Mouse (Mus musculus) adrenal gland, postnatal 4 days (tissue): Measurements from ENCODE around the gene Triml1. TPM values are rescaled to one million over a fixed set of nuclear protein-coding genes. Genes with fewer than 3 reads are reported as not detected.

Experiments used
- DNase-seq, 2 experiments: peaks; one replicate each; pipeline ENCODE4 v3.0.0; 2021 to 2022; ENCODE audit warnings: low spot score in 2 of 2, mixed read lengths in 2 of 2
- long read RNA-seq, 2 experiments: library from polyadenylated mRNA; stranded (forward); transcript quantifications; one replicate each; pipeline ENCODE4 v2.0.0; 2021
- total RNA-seq, 2 experiments: library from RNA; stranded (reverse); gene quantifications; 2 replicates each; pipeline ENCODE4 v1.2.3; 2021

The Triml1 gene
- total RNA-seq = not detected
- long read RNA-seq, experiment 1, partial matches to known transcripts = 1 of 1 reads
- long read RNA-seq, experiment 1, other reads (novel, unspliced or antisense) = 0 of 1 reads
- long read RNA-seq, experiment 2, partial matches to known transcripts = 0 of 1 reads
- long read RNA-seq, experiment 2, other reads (novel, unspliced or antisense) = 1 of 1 reads

DNA sequence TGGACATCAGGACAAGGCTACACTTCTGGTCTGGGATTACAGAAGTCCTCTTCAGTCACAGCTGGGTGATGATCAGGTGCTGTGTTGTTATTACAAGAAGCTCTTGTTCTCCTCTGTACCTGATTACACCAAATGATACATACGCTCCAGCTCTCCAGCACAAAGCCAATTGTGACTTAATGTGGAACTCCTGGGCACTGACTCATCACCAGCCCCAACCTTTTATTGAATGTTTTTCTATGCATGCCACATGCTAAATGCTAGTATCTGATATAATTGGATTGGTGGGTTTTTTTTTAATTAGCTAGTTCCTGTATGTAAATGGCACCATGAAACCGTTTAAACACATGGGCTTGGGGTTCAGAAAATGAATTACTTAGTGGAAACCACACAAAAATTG, at the start of gene Triml1:
Triml1 (minus strand) TSS at position 101 of the 400 bp plus-strand sequence.
- no peak for DNase-seq

- no peak for DNase-seq
These were observed 41.0 kb upstream of the Triml1 start for GRCm38 (mm10) chr8:43182281-43182680.

DNA sequence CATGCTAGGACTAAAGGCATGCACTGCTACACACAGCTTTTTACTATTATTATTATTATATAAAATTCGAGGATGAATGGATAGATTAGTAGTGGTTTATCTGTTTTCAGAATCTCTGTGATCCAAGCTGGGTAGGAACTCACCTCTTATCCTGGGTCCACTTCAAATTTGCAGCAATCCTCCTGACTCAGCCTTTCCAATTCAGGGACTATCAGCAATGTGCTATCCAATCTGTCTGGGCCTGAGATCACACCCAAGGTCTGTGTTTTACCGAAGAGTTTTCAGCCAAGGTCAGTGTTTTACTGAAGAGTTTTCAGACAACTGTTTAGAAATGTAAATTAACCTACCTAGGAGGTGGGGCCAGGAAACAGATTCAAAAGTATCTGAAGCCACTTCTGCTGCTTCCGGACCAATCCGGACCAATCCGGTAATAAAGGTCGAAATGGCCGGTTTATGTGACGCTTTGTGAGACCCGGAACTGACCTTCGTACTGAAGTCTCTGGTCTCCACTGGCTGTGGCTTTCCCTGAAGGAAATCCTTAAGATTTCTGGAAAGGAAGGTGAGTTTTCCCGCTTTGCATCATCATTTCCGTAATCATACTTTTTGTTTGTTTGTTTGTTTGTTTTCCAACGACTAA, 38.9 kb upstream of the Triml1 start, which contains the start of gene Triml2:
Triml2 (plus strand) TSS at position 488 of the 637 bp plus-strand sequence.
- no peak for DNase-seq

DNA sequence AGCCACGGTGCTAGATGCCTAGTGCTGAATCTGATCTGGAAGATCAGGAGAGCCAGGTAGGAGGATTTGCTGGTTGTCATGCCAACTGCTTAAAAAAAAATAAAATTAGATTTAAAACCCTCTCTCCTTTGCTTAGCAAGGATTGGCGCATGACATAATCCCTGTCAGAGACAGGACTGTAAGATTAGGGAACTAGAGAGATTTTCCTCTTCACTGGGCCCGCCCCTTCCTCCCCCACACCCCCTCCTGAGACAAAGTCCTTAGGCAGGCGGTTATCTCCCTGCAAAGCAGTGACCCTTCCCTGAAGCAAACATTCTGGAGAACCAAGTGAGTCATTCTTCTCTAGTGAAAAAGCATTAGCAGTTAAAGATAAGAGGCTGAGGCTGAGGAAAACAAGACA, 37.9 kb upstream of the Triml1 start:
- DNase-seq = no peak

- no peak for DNase-seq
These were observed 37.0 kb upstream of the Triml1 start for GRCm38 (mm10) chr8:43178263-43178662.

- no peak for DNase-seq
These were observed 35.6 kb upstream of the Triml1 start for GRCm38 (mm10) chr8:43176766-43177486.

- DNase-seq = no peak
These were observed 28.0 kb upstream of the Triml1 start for GRCm38 (mm10) chr8:43169249-43169755.

DNA sequence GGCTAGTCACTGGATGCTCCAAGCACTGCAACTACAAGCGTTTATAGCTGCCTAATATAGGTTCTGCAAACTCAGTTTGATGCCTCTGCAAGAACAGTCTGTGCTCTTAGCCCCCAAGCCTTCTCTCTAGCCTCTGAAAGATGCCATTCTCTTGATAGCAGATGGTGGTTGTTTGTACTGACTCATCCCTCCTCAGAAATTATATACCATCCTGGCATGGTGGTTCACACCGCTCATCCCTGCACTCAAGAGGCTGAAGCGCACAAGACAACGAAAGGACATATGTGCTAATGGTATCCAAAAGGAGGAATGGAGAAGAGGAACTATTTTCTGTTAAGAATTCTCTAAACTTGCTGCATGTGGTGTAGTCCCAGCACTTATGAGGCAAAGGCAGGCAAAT, 26.8 kb upstream of the Triml1 start:
- no peak for DNase-seq

DNA sequence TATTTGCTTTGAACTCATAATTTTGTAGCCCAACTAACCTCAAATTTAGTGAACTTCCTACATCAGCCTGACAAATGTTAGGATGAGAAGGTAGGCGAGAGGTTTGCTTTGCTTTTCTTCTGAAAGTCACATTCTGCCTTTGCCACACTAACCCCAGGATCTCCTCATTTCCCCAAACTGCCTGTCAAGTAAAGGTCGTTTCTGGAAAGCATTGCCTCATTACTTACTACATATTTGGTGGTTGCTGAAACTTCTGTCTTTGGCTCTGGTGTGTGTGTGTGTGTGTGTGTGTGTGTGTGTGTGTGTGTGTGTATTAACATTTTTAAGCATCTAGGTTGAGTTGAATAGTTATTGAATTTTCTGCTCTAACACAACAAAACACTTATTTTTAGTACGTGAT, 23.2 kb upstream of the Triml1 start:
- DNase-seq = no peak

- no peak for DNase-seq
These were observed 22.0 kb upstream of the Triml1 start for GRCm38 (mm10) chr8:43163255-43163654.

- no peak for DNase-seq
These were observed 8.0 kb upstream of the Triml1 start for GRCm38 (mm10) chr8:43149307-43149706.

GRCm38 (mm10) chr8:43111205-43111827, 30.0 kb downstream of the Triml1 start:
- DNase-seq = no peak

Other genes with a start within 250 kb of the Triml1 start
- not detected for gene Triml2, start 39.1 kb upstream of the Triml1 start, total RNA-seq
- gene Zfp42, start 165.5 kb upstream of the Triml1 start, total RNA-seq = not detected